Comparison of ENCODE assay signal across 8 mouse cellular contexts in the genomic region with DNA sequence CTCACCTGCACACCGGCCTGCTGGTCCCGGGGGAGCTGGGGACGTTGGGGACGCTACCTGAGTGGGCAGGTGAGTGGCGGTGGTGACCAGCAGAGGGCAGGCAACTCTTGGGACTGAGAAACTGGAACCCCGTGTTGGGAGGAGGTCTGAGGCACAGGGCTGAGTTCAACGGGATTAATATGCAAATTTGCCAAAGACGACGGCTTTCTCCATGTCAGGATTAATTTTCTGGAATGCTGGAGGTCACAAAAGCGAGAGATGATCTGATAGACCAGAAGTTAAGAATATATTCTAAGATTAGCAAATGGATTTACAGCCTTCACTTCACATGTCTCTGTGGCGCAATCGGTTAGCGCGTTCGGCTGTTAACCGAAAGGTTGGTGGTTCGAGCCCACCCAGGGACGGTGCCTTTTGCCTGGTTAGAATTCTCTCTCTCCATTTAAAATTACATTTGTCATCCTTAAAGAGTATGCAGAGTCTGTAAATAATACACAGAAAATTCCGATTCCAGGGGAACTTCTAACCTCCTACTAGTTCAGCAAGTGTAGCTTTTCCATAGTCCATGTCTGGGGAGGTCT. TPM values are rescaled to one million over a fixed set of nuclear protein-coding genes. Genes with fewer than 3 reads are reported as not detected.
DNase-seq lines count a peak whose midpoint lies in the region; ATAC-seq and TF ChIP-seq lines count a peak whose summit lies in the region.

No protein-coding gene starts in this region.

- H3K27ac ChIP-seq in embryonic facial prominence, embryonic 14.5 days (replicated peaks; ENCODE audit: low read depth, low read length), result 0 out of 2 replicates have a peak overlapping the region, but pooled peaks have one; percentile 52
- no peak overlapping the region for H3K27ac ChIP-seq in kidney, embryonic 14.5 days (ENCODE audit: low read depth, low read length)
- H3K27ac ChIP-seq in limb, embryonic 15.5 days, result no peak overlapping the region
- no peak overlapping the region for H3K27ac ChIP-seq in midbrain, postnatal 0 days (ENCODE audit: low read depth, low read length)

- peak; percentile 70 for TF ChIP-seq CTCF in midbrain, postnatal 0 days (IDR thresholded peaks at IDR 0.05)

- H3K4me1 ChIP-seq in embryonic facial prominence, embryonic 14.5 days (ENCODE audit: control insufficient read depth, insufficient read depth, low read length), result no peaks in the 10 kb centered on the region
- no peaks in the 10 kb centered on the region for H3K4me1 ChIP-seq in kidney, embryonic 14.5 days (ENCODE audit: control insufficient read depth, insufficient read depth, low read length)
- peaks cover 4% of the 10 kb centered on the region; the same call in 1 of the 2 replicates for H3K4me1 ChIP-seq in limb, embryonic 15.5 days
- H3K4me1 ChIP-seq in midbrain, postnatal 0 days (ENCODE audit: insufficient read depth, low read length), result peaks cover 4% of the 10 kb centered on the region; the same call in 1 of the 2 replicates

- H3K9ac ChIP-seq in embryonic facial prominence, embryonic 14.5 days (ENCODE audit: low read depth, low read length), result peak overlapping the region; percentile 53
- peak overlapping the region; percentile 25 for H3K9ac ChIP-seq in kidney, embryonic 14.5 days (ENCODE audit: low read depth, low read length)
- H3K9ac ChIP-seq in limb, embryonic 15.5 days, result peak overlapping the region; percentile 42
- H3K9ac ChIP-seq in midbrain, postnatal 0 days (replicated peaks; ENCODE audit: low read length, poor library complexity, severe bottlenecking), result 0 out of 2 replicates have a peak overlapping the region, but pooled peaks have one; percentile 44

- peak; percentile 13; the same call in 1 of the 2 replicates for ATAC-seq in embryonic facial prominence, embryonic 14.5 days (ENCODE audit: low read depth)
- ATAC-seq in kidney, embryonic 14.5 days (ENCODE audit: low FRiP score, low TSS enrichment), result peak; percentile 22
- no peak for ATAC-seq in limb, embryonic 15.5 days (ENCODE audit: insufficient number of reproducible peaks, low FRiP score, low TSS enrichment, low read depth)
- peak; percentile 34; the same call in 1 of the 2 replicates for ATAC-seq in midbrain, postnatal 0 days (ENCODE audit: low FRiP score)

- DNase-seq in 416B (ENCODE audit: low read depth), result peak; percentile 91
- DNase-seq in adrenal gland, postnatal 36 days, result peak; percentile 83 to 84
- peak; percentile 91 for DNase-seq in embryonic facial prominence, embryonic 14.5 days (ENCODE audit: low spot score)
- peak; percentile 50 to 82 for DNase-seq in heart, adult 9 months (ENCODE audit: low spot score in 2 of 2)
- peak; percentile 86 for DNase-seq in midbrain, postnatal 0 days (ENCODE audit: low spot score)
- peak; percentile 85 to 91 for DNase-seq in spleen, postnatal 4 days (ENCODE audit: low spot score in 2 of 2)

- peak overlapping the region; percentile 90 for H3K4me2 ChIP-seq in embryonic facial prominence, embryonic 14.5 days (ENCODE audit: low read depth, low read length)
- peak overlapping the region; percentile 60 for H3K4me2 ChIP-seq in kidney, embryonic 14.5 days (replicated peaks; ENCODE audit: low read depth, low read length)
- H3K4me2 ChIP-seq in limb, embryonic 15.5 days, result peak overlapping the region; percentile 87
- H3K4me2 ChIP-seq in midbrain, postnatal 0 days (ENCODE audit: low read depth, low read length, poor library complexity, severe bottlenecking), result peak overlapping the region; percentile 62

- no peaks in the 10 kb centered on the region for H3K27me3 ChIP-seq in embryonic facial prominence, embryonic 14.5 days (replicated peaks; ENCODE audit: control insufficient read depth, insufficient read depth, low read length)
- no peaks in the 10 kb centered on the region for H3K27me3 ChIP-seq in kidney, embryonic 14.5 days (ENCODE audit: control insufficient read depth, insufficient read depth, low read length)
- H3K27me3 ChIP-seq in limb, embryonic 15.5 days, result no peaks in the 10 kb centered on the region
- no peaks in the 10 kb centered on the region for H3K27me3 ChIP-seq in midbrain, postnatal 0 days (ENCODE audit: insufficient read depth, low read length)

- H3K36me3 ChIP-seq in embryonic facial prominence, embryonic 14.5 days (ENCODE audit: control insufficient read depth, insufficient read depth, low read length), result no peaks in the 10 kb centered on the region
- no peaks in the 10 kb centered on the region for H3K36me3 ChIP-seq in kidney, embryonic 14.5 days (ENCODE audit: control insufficient read depth, insufficient read depth, low read length)
- no peaks in the 10 kb centered on the region for H3K36me3 ChIP-seq in limb, embryonic 15.5 days
- H3K36me3 ChIP-seq in midbrain, postnatal 0 days (ENCODE audit: insufficient read depth, low read length), result no peaks in the 10 kb centered on the region

- H3K9me3 ChIP-seq in embryonic facial prominence, embryonic 14.5 days (ENCODE audit: control insufficient read depth, low read length), result no peaks in the 10 kb centered on the region
- no peaks in the 10 kb centered on the region for H3K9me3 ChIP-seq in kidney, embryonic 14.5 days (ENCODE audit: control insufficient read depth, low read length)
- no peaks in the 10 kb centered on the region for H3K9me3 ChIP-seq in limb, embryonic 15.5 days
- no peaks in the 10 kb centered on the region for H3K9me3 ChIP-seq in midbrain, postnatal 0 days (ENCODE audit: low read length)

- H3K4me3 ChIP-seq in embryonic facial prominence, embryonic 14.5 days (ENCODE audit: low read depth, low read length), result peak overlapping the region; percentile 64
- peak overlapping the region; percentile 48 for H3K4me3 ChIP-seq in kidney, embryonic 14.5 days (ENCODE audit: low read length)
- H3K4me3 ChIP-seq in limb, embryonic 15.5 days, result peak overlapping the region; percentile 52
- H3K4me3 ChIP-seq in midbrain, postnatal 0 days (ENCODE audit: low read depth, low read length), result peak overlapping the region; percentile 47

- under 1% methylated on average over 19 of the region's 19 CpGs for WGBS in embryonic facial prominence, embryonic 14.5 days
- under 1% methylated on average over 19 of the region's 19 CpGs for WGBS in kidney, embryonic 14.5 days
- under 1% methylated on average over 19 of the region's 19 CpGs for WGBS in limb, embryonic 15.5 days
- WGBS in midbrain, postnatal 0 days, result under 1% methylated on average over 19 of the region's 19 CpGs

RNA-seq across cellular contexts. Expression of gene Hfe2, which starts 27.4 kb away (rescaled TPM):
- not detected for total RNA-seq in adrenal gland, postnatal 36 days (2021)
- polyA plus RNA-seq in embryonic facial prominence, embryonic 14.5 days (2014; fragmentation: Nextera tagmentation; extraction: Ambion mirVana), result 28.3 and 36.4 TPM in 2 replicates
- polyA plus RNA-seq in kidney, embryonic 14.5 days (2014; fragmentation: Nextera tagmentation; extraction: Ambion mirVana), result 0.20 and 0.30 TPM in 2 replicates
- 8.7 and 18.4 TPM in 2 replicates for polyA plus RNA-seq in limb, embryonic 15.5 days (2015; fragmentation: Nextera tagmentation; extraction: Ambion mirVana)
- total RNA-seq in midbrain, postnatal 0 days (2014; rRNA removed), result 2.0 and 2.1 TPM in 2 replicates
- 2.0 and 2.7 TPM in 2 replicates for polyA plus RNA-seq in midbrain, postnatal 0 days (2015; fragmentation: Nextera tagmentation; extraction: Ambion mirVana)

RNA-seq across cellular contexts. Expression of gene BC107364, which starts 45.4 kb away (rescaled TPM):
- not detected for total RNA-seq in adrenal gland, postnatal 36 days (2021)
- not detected in 2 replicates for polyA plus RNA-seq in embryonic facial prominence, embryonic 14.5 days (2014; fragmentation: Nextera tagmentation; extraction: Ambion mirVana)
- 0.20 TPM in 1 of 2 replicates, not detected in the other for polyA plus RNA-seq in kidney, embryonic 14.5 days (2014; fragmentation: Nextera tagmentation; extraction: Ambion mirVana)
- 0.22 and 0.55 TPM in 2 replicates for polyA plus RNA-seq in limb, embryonic 15.5 days (2015; fragmentation: Nextera tagmentation; extraction: Ambion mirVana)
- not detected in 2 replicates for total RNA-seq in midbrain, postnatal 0 days (2014; rRNA removed)
- polyA plus RNA-seq in midbrain, postnatal 0 days (2015; fragmentation: Nextera tagmentation; extraction: Ambion mirVana), result not detected in 2 replicates
